Mouse (Mus musculus) cerebral cortex, adult 2 months (tissue): Measurements from ENCODE around the gene Rab21.

Source experiments
- WGBS: fragments of 180-500 bp; shearing (Covaris S2); methylation state at CpG from one replicate; pipeline ENCODE4 v1.1.7; 2018; 5-methylcytosine and 5-hydroxymethylcytosine counted together

The Rab21 gene

DNA sequence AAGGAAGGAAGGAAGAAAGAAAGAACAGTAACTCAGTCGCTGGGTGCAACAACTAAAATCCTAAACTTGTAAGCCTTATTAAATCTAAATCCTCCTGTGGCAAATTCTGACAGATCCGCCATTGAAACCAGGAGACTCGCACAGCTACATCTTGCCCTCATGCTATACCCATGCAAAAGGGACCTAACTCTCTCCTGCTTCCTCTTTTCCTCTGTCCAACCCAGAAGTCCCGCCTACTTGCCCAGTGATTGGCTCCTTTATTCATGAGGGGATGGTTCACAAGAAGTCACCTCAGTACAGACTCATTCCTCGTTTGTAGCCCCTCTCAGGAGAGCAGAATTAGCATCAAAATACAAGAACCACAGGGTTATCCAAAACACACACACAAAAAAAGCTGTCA, 43.7 kb downstream of the Rab21 start:
- WGBS, result 62% methylated on average over 5 of the region's 5 CpGs

- 83% methylated on average over 12 of the region's 12 CpGs for WGBS
Measured at GRCm38 (mm10) chr10:115270612-115271390, 44.6 kb downstream of the Rab21 start.

- 79% methylated on average over 5 of the region's 5 CpGs for WGBS
Measured at GRCm38 (mm10) chr10:115262926-115263562, 52.4 kb downstream of the Rab21 start.

DNA sequence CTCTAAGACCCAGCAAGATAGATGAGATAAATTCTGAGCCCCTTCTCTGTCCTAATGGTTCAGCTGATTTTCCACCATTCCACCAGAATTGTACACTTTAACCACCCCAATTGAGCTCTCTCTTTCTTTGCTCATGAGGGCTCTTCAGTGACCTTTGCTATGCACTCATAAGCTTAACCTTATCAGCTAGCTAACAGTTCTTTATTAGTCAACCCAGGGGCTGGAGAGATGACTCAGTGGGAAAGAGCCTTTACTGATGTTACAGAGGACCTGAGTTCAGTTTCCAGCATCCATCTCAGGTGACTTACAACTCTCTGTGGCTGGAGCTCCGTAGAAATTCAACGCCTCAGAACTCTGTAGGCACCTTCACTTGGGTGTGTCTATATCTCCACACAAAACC, 53.1 kb downstream of the Rab21 start:
- WGBS, result 90% methylated on average over 2 of the region's 2 CpGs

- 91% methylated on average over 3 of the region's 3 CpGs for WGBS
Measured at GRCm38 (mm10) chr10:115261428-115261827, 54.0 kb downstream of the Rab21 start.

DNA sequence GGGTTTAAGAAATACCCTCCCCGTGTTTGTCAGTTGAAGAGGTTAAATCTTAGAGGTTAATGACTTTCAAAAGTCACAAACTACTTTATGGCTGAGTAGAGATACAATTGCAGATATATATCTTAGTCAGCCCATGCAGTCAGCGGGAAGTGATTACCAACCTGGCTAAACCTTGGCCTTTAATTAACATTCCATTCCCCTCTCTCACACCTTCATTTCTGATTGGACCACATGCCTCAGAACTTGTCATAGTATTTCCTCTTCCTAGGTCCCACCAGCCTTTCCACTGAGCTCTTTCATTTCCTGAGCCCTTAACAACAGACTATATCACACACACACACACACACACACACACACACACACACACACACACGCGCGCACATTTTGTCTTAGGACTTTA, 59.2 kb downstream of the Rab21 start:
- 86% methylated on average over 5 of the region's 5 CpGs for whole genome bisulfite sequencing

DNA sequence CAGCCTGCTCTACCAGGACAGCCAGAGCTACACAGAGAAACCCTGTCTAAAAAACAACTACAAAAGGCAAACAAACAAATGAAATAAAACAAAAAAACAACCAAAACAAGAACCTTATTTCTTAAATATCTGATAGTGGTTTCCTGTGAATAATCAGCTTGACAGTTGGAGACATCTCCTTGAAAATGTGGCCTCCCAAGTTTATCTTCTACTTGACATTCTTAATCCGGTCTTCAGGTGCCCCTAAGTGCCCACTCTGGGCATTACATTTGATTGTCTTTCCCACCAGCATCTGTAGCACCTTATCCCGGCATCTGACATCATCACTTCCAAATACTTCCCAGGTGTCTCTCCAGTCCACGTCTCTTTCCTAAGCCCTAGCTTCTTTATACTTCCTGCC, 61.9 kb downstream of the Rab21 start:
- WGBS, result 86% methylated on average over 3 of the region's 3 CpGs

DNA sequence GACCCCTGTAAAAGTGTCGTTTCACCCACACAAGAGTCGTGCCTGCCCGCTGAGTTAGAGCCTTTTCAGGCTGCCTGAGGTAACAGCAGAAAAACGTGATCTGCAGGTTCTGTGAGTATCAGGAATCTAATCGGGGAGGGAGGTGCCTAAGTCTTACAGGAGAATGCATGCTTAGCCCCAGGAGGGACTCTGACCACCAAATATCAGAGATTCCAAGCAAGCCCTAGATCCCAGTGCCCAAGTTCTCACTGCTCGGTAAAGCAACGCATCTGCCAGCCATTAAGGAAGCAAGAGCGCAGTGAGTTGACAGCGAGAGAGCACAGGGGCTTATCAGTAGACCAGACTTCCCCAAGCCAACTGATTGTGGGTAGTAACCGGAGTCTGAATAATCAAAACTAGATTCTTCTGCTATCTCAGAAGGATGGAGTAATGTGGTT, 63.1 kb downstream of the Rab21 start:
- 10% methylated on average over 10 of the region's 10 CpGs for WGBS

- WGBS, result under 1% methylated on average over 67 of the region's 67 CpGs
Measured at GRCm38 (mm10) chr10:115251088-115251934, 64.1 kb downstream of the Rab21 start, which contains the start of gene Tbc1d15. Tbc1d15 (minus strand) TSS chr10:115251467.

- WGBS, result 23% methylated on average over 38 of the region's 38 CpGs
Measured at GRCm38 (mm10) chr10:115250235-115251087, 64.9 kb downstream of the Rab21 start.

GRCm38 (mm10) chr10:115248041-115248440, 67.4 kb downstream of the Rab21 start:
- WGBS, result 29% methylated on average over 7 of the region's 7 CpGs

DNA sequence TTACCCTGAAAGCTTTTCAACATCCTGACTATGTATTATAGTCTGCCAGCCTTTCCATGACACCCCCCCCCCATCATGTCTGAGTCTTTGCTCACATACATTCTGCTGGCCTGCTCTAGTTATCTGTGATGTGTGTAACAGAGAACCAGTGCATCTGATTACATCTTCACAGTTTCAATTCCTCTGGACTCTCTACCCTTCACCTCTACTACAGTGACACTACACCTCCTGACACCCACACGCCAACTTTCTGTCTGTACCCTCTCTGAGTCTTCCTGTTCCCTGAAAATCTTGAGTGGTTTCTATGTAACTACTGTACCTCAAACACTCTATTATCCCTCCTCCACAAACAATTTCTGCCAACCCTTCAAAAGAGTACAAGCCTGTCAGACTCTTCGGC, 69.9 kb downstream of the Rab21 start:
- 74% methylated on average over 2 of the region's 2 CpGs for WGBS

DNA sequence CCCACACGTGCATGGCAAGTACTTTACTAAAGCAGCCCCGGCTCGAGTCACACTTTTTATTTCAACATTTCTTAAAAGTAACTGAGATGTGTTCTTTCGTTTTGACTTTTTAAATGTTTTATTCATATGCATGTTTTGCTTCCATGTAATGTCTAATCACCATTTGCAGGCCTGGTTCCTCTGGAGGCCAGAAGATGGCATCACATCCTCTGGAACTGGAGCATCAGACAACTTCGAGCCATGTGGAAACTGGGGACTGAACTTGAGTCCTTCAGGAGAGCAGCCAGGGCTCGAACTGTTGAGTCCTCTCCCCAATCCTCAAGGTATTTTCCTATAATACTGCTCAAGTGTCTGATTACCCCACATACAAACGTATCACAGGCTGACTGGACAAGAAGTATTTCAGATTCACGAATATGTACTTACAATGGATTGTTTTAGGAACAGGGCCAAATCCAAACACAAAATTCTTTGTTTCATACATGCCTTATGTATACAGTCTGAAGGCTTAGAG, 74.3 kb downstream of the Rab21 start:
- WGBS, result 42% methylated on average over 8 of the region's 8 CpGs

GRCm38 (mm10) chr10:115237931-115238330, 77.5 kb downstream of the Rab21 start:
- WGBS, result 89% methylated on average over 4 of the region's 4 CpGs
